ENCODE assay signal across 8 mouse cellular contexts in genomic region chr3:84355930-84356689, GRCm38 (mm10). TPM values are rescaled to one million over a fixed set of nuclear protein-coding genes. Genes with fewer than 3 reads are reported as not detected.
DNase-seq lines count a peak whose midpoint lies in the region; ATAC-seq and TF ChIP-seq lines count a peak whose summit lies in the region.
"Had no signal": no experiment of that assay in that cellular context is flagged by ENCODE, and none has a peak within 500 bp of the region (broad histone marks: within the 10 kb centered on the region; RNA-seq: fewer than 3 reads in every experiment).

No protein-coding gene starts in this region.

- H3K79me2 ChIP-seq in heart, adult 2 months (replicated peaks; ENCODE audit: control insufficient read depth, insufficient read depth, low read length) = no peaks in the 10 kb centered on the region

- TF ChIP-seq CTCF in heart, adult 2 months (IDR thresholded peaks at IDR 0.05) = peak; percentile 62

- peak; percentile 85 for DNase-seq in 3T3-L1 (ENCODE audit: low read depth, low spot score)
- DNase-seq in B cell, adult 2 months = peak; percentile 34 to 50
- peak; percentile 65 for DNase-seq in c-Kit-positive CD71-negative TER-119-negative erythroid progenitor cells, embryonic 14.5 days (ENCODE audit: low read depth)
- peak; percentile 82 to 84 for DNase-seq in heart, adult 2 months
- DNase-seq in thymus, postnatal 0 days (ENCODE audit: low spot score) = peak; percentile 35

- H3K27ac ChIP-seq in heart, adult 2 months = no peak overlapping the region
- H3K27ac ChIP-seq in kidney, embryonic 16.5 days (ENCODE audit: low read length) = no peak overlapping the region
- H3K27ac ChIP-seq in lung, embryonic 15.5 days = no peak overlapping the region
- H3K27ac ChIP-seq: neural tube, embryonic 13.5 days had no signal

- intact Hi-C loops in heart, adult 2 months (cut with DNase I) = loop anchor here (5.0 kb wide), 1 partner anchor 101 kb away; no protein-coding TSS in a partner anchor

- H3K9ac ChIP-seq in heart, adult 2 months (ENCODE audit: low read depth, low read length) = no peak overlapping the region
- no peak overlapping the region for H3K9ac ChIP-seq in kidney, embryonic 16.5 days (replicated peaks; ENCODE audit: low read length)
- H3K9ac ChIP-seq in lung, embryonic 15.5 days = no peak overlapping the region
- H3K9ac ChIP-seq: neural tube, embryonic 13.5 days had no signal

- WGBS in heart, adult 2 months = 36% methylated on average over 12 of the region's 12 CpGs
- WGBS in kidney, embryonic 16.5 days = 53% methylated on average over 12 of the region's 12 CpGs
- WGBS in lung, embryonic 15.5 days = 37% methylated on average over 12 of the region's 12 CpGs

- peak; percentile 63; the same call in 1 of the 2 replicates for ATAC-seq in kidney, embryonic 16.5 days (ENCODE audit: low FRiP score, low TSS enrichment)
- ATAC-seq in lung, embryonic 15.5 days (ENCODE audit: borderline replicate concordance, extremely low read depth, low FRiP score, low TSS enrichment) = peak; percentile 94

- no peak overlapping the region for H3K4me3 ChIP-seq in heart, adult 2 months
- H3K4me3 ChIP-seq in kidney, embryonic 16.5 days (ENCODE audit: low read length) = no peak overlapping the region
- H3K4me3 ChIP-seq in lung, embryonic 15.5 days = no peak overlapping the region
- H3K4me3 ChIP-seq: neural tube, embryonic 13.5 days had no signal

- TF ChIP-seq EP300 in heart, adult 2 months (IDR thresholded peaks at IDR 0.05; ENCODE audit: insufficient read depth, low read depth, low read length) = no peak

- H3K4me1 ChIP-seq in heart, adult 2 months (ENCODE audit: control insufficient read depth, insufficient read depth, low read length) = no peaks in the 10 kb centered on the region
- H3K4me1 ChIP-seq in kidney, embryonic 16.5 days (ENCODE audit: insufficient read depth, low read length) = no peaks in the 10 kb centered on the region
- peaks cover 4% of the 10 kb centered on the region; the same call in 1 of the 2 replicates for H3K4me1 ChIP-seq in lung, embryonic 15.5 days
- H3K4me1 ChIP-seq: neural tube, embryonic 13.5 days had no signal

- no peaks in the 10 kb centered on the region for H3K36me3 ChIP-seq in heart, adult 2 months (ENCODE audit: control insufficient read depth, insufficient read depth, low read length)
- no peaks in the 10 kb centered on the region for H3K36me3 ChIP-seq in kidney, embryonic 16.5 days (ENCODE audit: insufficient read depth, low read length)
- H3K36me3 ChIP-seq in lung, embryonic 15.5 days = no peaks in the 10 kb centered on the region
- H3K36me3 ChIP-seq: neural tube, embryonic 13.5 days had no signal

- H3K4me2 ChIP-seq in kidney, embryonic 16.5 days (replicated peaks; ENCODE audit: low read depth, low read length) = no peak overlapping the region
- no peak overlapping the region for H3K4me2 ChIP-seq in lung, embryonic 15.5 days
- H3K4me2 ChIP-seq: neural tube, embryonic 13.5 days had no signal

- no peak for TF ChIP-seq POLR2A in heart, adult 2 months (IDR thresholded peaks at IDR 0.05; ENCODE audit: insufficient read depth, low read depth, low read length)

- no peaks in the 10 kb centered on the region for H3K9me3 ChIP-seq in kidney, embryonic 16.5 days (ENCODE audit: low read length)
- no peaks in the 10 kb centered on the region for H3K9me3 ChIP-seq in lung, embryonic 15.5 days
- H3K9me3 ChIP-seq: neural tube, embryonic 13.5 days had no signal

- H3K27me3 ChIP-seq in heart, adult 2 months (ENCODE audit: control insufficient read depth, insufficient read depth, low read length) = no peaks in the 10 kb centered on the region
- no peaks in the 10 kb centered on the region; the same call in 1 of the 2 replicates for H3K27me3 ChIP-seq in kidney, embryonic 16.5 days (ENCODE audit: insufficient read depth, low read length)
- H3K27me3 ChIP-seq in lung, embryonic 15.5 days = no peaks in the 10 kb centered on the region
- H3K27me3 ChIP-seq: neural tube, embryonic 13.5 days had no signal

RNA-seq across cellular contexts. Expression of gene Trim2, which starts 49.4 kb away (rescaled TPM):
- 1 to 10 TPM; 4.7 to 5.2 TPM for total RNA-seq in heart, adult 2 months (2021)
- polyA plus RNA-seq in heart, adult 2 months (2012; rRNA removed) = 5.7 and 5.8 TPM in 2 replicates
- polyA plus RNA-seq in kidney, embryonic 16.5 days (2015; fragmentation: Nextera tagmentation; extraction: Ambion mirVana) = 25.5 and 28.3 TPM in 2 replicates
- polyA plus RNA-seq in lung, embryonic 15.5 days (2015; fragmentation: Nextera tagmentation; extraction: Ambion mirVana) = 25.0 and 31.4 TPM in 2 replicates
- 1.3 and 1.9 TPM in 2 replicates for polyA plus RNA-seq in thymus, postnatal 0 days (2015; fragmentation: Nextera tagmentation; extraction: Ambion mirVana)

Comparison
In these comparisons a context has a peak if more than half of its experiments do, and no peak if none do; other contexts are left out.
1. DNase-seq: peak in every context shown above with its lines; median percentile 85 in 3T3-L1; 83 in heart, adult 2 months; 65 in c-Kit-positive CD71-negative TER-119-negative erythroid progenitor cells, embryonic 14.5 days; 42 in B cell, adult 2 months; 35 in thymus, postnatal 0 days.